Mouse (Mus musculus) effector memory CD4-positive, alpha-beta T cell, adult 5 months (primary cell): Measurements from ENCODE around the gene B3gnt6. TPM values are rescaled to one million over a fixed set of nuclear protein-coding genes. Genes with fewer than 3 reads are reported as not detected.

ENCODE experiments used
- polyA plus RNA-seq: library from polyadenylated mRNA; unstranded; fragments of 100-300 nt; shearing (Covaris generic); gene quantifications from one replicate; pipeline ENCODE4 v1.2.1, GENCODE M21; 2017

B3gnt6 gene
- not detected for polyA plus RNA-seq

GRCm38 (mm10) chr7:98199381-98199780, at the start of gene B3gnt6:
B3gnt6 (minus strand) TSS chr7:98199481.

DNA sequence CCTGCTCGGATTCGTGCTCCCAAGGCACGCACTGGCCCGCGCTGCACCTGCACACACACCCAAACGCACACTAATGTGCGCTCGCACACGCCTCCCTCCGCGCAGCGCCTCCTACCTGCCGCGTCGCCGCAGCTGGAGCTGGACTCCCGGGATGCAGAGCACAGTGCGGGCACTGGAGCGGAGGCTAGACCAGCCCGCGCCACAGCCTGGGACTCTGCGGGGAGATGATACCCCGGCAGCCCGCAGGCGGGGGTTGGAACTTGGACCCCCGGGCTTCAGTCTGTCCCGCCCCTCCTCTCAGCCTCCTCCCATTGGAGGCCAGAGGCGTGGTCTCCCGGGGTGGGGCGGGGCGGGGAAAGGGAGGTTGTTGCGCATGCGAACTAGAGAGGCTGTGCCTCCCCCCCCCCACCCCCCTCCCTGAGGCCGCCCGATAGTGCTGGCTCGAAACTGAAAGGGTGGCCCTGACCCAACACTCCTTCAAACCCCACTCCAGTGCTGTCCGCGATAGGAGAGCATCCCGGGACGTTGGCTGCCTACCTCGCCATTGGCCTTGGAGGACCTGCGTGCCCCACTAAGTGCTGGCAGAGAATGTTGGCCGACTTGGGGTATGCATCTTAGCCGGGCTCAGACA, 21.2 kb downstream of the B3gnt6 start, which contains the start of gene Capn5:
Gene Capn5 (minus strand): TSS at position 346 of the 631 bp plus-strand sequence.

DNA sequence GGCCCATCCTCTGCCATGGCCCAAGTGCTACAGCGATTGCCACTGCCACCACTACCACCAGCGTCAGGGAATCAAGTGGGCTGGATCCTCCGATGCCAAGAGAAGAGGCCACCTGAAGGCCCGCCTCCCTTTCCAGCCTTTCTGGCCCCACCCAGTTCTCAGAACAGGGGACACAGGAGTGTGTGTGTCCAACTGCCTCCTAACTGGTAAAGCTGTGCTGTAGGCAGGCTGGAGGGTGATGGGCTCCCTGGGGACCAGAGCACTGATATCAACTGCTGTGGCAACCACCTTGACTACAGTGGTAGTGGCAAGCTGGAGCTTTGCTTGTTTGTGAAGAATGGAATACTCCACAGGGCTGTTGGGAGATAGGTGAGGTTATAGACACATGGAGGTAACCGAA, 53.9 kb downstream of the B3gnt6 start, which contains the start of gene Omp:
Gene Omp (minus strand): TSS at position 101 of the 400 bp plus-strand sequence.

Other genes with a start within 250 kb of the B3gnt6 start
- 2.2 TPM for gene Myo7a, start 80.0 kb downstream of the B3gnt6 start, polyA plus RNA-seq
- gene Omp, start 54.0 kb downstream of the B3gnt6 start, polyA plus RNA-seq: not detected
- gene Capn5, start 21.2 kb downstream of the B3gnt6 start, polyA plus RNA-seq: 0.52 TPM
- 8.8 TPM for gene Acer3, start 121.7 kb upstream of the B3gnt6 start, polyA plus RNA-seq
- not detected for gene Tsku, start 161.8 kb upstream of the B3gnt6 start, polyA plus RNA-seq
- not detected for gene Gucy2d, start 240.9 kb upstream of the B3gnt6 start, polyA plus RNA-seq